Mouse (Mus musculus): ENCODE results near the gene Ablim1.

Gene Ablim1

GRCm38 (mm10) chr19:57222657-57223056 lies 92.1 kb downstream of the Ablim1 start:
- no peak for DNase-seq (ENCODE audit: low read depth, low spot score)

GRCm38 (mm10) chr19:57221684-57222235 lies 93.0 kb downstream of the Ablim1 start:
- DNase-seq (ENCODE audit: low read depth, low spot score), result no peak

- no peak for DNase-seq (ENCODE audit: low read depth, low spot score)
Measured at GRCm38 (mm10) chr19:57219758-57220157, 95.0 kb downstream of the Ablim1 start.

GRCm38 (mm10) chr19:57217161-57217560 lies 97.6 kb downstream of the Ablim1 start:
- DNase-seq (ENCODE audit: low read depth, low spot score), result no peak

- no peak for DNase-seq (ENCODE audit: low read depth, low spot score)
Measured at GRCm38 (mm10) chr19:57215527-57215926, 99.2 kb downstream of the Ablim1 start.

GRCm38 (mm10) chr19:57212406-57212805 lies 102.3 kb downstream of the Ablim1 start:
- no peak for DNase-seq (ENCODE audit: low read depth, low spot score)

GRCm38 (mm10) chr19:57211444-57212111 lies 103.1 kb downstream of the Ablim1 start:
- DNase-seq (ENCODE audit: low read depth, low spot score), result no peak

GRCm38 (mm10) chr19:57210924-57211323 lies 103.8 kb downstream of the Ablim1 start:
- no peak for DNase-seq (ENCODE audit: low read depth, low spot score)

- no peak for DNase-seq (ENCODE audit: low read depth, low spot score)
Measured at GRCm38 (mm10) chr19:57204101-57204500, 110.6 kb downstream of the Ablim1 start.

- DNase-seq (ENCODE audit: low read depth, low spot score), result no peak
Measured at GRCm38 (mm10) chr19:57202554-57202953, 112.2 kb downstream of the Ablim1 start.

GRCm38 (mm10) chr19:57201090-57201483 lies 113.6 kb downstream of the Ablim1 start:
- DNase-seq (ENCODE audit: low read depth, low spot score), result no peak

GRCm38 (mm10) chr19:57200477-57201089 lies 114.1 kb downstream of the Ablim1 start:
- DNase-seq (ENCODE audit: low read depth, low spot score), result no peak

GRCm38 (mm10) chr19:57199361-57199760 lies 115.4 kb downstream of the Ablim1 start:
- DNase-seq (ENCODE audit: low read depth, low spot score), result no peak

GRCm38 (mm10) chr19:57198531-57198930 lies 116.2 kb downstream of the Ablim1 start:
- DNase-seq (ENCODE audit: low read depth, low spot score), result no peak

- no peak for DNase-seq (ENCODE audit: low read depth, low spot score)
Measured at GRCm38 (mm10) chr19:57198029-57198428, 116.7 kb downstream of the Ablim1 start.

GRCm38 (mm10) chr19:57197043-57197817 lies 117.5 kb downstream of the Ablim1 start:
- DNase-seq (ENCODE audit: low read depth, low spot score), result peak; percentile 16

GRCm38 (mm10) chr19:57196616-57197015 lies 118.1 kb downstream of the Ablim1 start:
- no peak for DNase-seq (ENCODE audit: low read depth, low spot score)

GRCm38 (mm10) chr19:57195169-57195930 lies 119.4 kb downstream of the Ablim1 start:
- no peak for DNase-seq (ENCODE audit: low read depth, low spot score)

GRCm38 (mm10) chr19:57193958-57194357 lies 120.8 kb downstream of the Ablim1 start:
- DNase-seq (ENCODE audit: low read depth, low spot score), result peak; percentile 16

GRCm38 (mm10) chr19:57193382-57193781 lies 121.3 kb downstream of the Ablim1 start:
- DNase-seq (ENCODE audit: low read depth, low spot score), result no peak

- DNase-seq (ENCODE audit: low read depth, low spot score), result no peak
Measured at GRCm38 (mm10) chr19:57191109-57191508, 123.6 kb downstream of the Ablim1 start.

- DNase-seq (ENCODE audit: low read depth, low spot score), result no peak
Measured at GRCm38 (mm10) chr19:57189427-57189826, 125.3 kb downstream of the Ablim1 start.

All from WW6 (cell line).